Mouse (Mus musculus): Measurements from ENCODE around the gene Cacna2d3.

DNA sequence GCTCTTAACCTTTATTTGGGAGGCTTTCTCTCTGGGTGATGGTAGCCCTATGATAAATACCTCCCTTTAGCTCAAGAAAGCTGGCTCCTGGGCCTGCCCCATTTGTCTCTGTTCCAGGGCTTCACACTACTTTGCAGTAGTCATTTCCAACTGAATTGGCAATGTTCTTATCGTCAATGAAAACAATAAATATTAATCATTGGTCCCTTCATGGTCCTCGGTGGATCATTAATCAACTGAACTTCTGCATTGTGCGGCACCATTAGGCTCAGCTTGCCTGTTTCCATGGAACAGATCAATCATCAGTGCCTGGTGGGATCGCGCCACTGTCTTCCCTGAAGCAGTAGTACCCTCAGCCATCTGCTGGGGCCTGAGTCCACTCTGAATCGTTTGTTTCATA lies 850.7 kb downstream of the Cacna2d3 start:
- TF ChIP-seq CTCF (IDR thresholded peaks at IDR 0.05; ENCODE audit: low read depth) (no peak), EP300 (IDR thresholded peaks at IDR 0.05; ENCODE audit: low read depth) (no peak)

All from liver, postnatal 0 days (tissue).